Mouse (Mus musculus): Measurements from ENCODE around the gene Chrna3.

Chrna3 gene

DNA sequence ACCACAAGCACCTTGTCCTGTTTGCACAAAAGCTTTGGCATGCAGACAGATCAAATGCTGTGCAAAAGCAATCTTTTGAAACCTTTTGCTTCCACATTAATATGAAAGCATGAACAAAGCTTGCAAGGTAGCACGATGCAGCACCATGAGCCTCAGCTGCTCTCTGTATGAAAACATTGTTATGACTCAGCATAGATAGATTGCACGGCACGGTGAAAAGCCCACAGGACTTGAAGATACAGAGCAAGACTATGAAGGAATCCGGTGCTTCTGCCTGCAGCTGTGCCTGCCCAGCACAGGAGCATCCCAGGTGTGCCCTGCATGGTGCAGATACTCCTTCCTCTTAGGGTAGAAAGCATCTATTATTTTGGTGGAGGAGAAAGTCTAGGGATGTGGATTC is 22.8 kb downstream of the Chrna3 start:
- DNase-seq (ENCODE audit: low spot score in 2 of 2), result no peak

DNA sequence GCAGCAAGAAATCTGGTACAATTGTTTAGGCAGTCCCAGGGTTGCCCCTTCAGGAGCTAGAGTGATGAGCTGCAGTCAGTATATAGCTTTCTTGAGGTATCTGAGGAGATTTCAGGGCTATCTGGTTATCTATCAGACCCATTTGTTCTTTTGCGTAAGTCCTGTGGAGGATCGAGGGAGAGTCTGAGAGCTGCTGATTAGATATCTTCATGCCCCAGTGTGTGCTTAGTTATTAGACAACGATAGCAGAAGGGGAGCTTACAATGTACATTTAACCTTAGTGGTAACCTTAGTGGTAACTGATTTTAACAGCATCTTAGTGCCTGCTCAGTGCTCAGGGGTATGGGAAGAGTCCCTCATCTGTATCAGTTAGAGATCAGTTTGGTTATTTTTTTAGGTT is 30.7 kb downstream of the Chrna3 start:
- DNase-seq (ENCODE audit: low spot score in 2 of 2), result no peak

DNA sequence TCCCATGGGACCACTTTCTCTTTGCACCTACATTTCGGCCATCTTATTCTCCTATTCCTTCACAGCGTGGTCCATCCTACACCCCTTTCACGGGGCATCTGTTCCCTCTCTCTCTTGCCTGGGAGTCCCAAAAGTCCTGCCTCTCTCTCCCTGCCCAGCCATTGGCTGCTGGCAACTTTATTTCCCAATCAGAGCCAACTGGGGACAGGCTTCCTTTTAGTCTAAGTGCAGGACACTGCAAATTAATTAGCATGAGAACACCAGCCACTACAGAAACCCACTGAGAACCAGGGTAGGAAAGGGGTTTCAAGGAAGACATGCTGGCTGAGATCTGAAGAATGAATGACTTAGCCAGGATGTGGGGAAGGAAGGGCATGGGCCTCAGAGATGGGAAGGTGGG is 32.0 kb downstream of the Chrna3 start:
- no peak for DNase-seq (ENCODE audit: low spot score in 2 of 2)

DNA sequence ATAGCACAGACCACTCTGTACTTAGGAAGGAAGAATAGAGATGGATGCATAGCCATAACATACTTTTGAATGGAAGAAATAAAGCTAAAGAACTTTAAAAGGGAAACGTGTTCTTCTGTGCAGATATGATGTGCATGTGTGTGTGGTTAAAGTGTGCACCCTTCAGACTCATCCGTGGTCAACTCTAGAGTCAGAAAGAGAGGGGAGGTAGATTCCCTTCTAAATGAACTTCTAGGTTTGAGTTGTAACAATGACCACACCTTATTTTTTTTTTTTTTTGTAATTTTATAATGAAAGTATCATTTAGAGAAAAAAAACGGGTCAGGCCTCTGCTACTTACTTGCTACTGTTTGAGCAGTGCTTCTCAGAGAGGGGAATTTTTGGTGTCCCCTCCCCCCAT is 36.0 kb downstream of the Chrna3 start:
- DNase-seq (ENCODE audit: low spot score in 2 of 2), result no peak

DNA sequence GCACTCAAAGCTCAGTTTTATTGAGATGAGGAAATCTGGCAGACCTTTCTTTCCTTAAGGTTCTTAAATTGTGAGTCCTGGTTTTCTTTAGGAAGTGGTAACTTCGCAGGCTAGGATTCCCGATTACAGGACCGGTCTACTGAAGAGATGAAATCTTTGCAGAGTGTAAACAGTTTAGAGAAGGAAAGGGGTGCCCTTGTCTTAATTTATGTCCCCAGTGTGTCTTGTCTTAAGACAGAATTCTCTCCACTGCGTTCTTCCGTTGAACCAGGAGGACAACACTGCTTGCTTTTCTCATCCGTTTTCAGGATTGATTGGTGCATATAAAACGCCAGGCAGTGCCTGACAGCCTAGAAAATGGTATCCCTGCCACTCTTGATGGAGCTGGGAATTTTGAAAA is 44.0 kb downstream of the Chrna3 start:
- DNase-seq (ENCODE audit: low spot score in 2 of 2), result no peak

DNA sequence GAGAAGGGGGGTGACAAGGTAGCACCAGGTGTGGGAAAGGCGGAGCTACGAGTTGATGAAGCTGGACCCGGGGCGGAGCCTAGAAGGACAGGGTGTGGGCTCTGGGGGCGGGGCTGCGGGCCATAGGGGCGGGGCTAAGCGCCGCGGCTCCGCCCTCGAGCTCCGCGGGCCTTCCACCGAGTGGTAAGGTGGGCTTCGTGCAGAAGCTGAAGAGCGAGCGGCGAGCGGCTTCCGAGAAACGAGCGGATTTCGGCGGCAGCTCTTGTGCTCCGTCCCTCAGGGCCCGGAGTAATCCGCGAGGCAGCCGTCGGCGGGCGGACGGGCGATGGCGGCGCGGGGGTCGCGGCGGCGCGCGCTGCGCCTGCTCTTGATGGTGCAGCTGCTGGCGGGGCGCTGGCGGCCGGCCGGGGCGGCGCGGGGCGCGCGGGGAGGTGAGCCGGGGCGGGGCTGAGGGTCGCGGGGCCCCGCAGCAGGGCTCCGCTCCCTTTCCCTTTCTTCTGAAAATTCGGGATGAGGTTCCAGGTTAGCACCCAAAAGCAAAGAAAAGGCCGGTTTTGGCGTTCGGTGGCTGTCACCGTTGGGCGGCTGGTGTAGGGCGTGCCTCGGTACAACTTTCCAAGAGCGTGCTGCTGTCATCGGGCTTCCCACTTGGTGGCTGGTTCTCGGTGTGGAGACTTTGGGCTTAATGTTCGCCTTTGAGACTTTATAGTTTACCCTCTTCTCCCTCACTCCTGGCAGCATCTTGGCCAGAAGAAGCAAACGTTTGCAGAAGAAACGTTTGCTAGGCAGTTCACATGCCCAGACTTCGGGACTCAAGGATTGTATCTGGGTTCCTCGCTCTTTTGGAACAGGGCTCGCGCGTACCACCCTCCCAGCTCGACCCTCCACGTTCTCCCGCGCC is 44.8 kb downstream of the Chrna3 start:
- peak in 1 of 2 experiments; percentile 25 for DNase-seq (ENCODE audit: low spot score in 2 of 2)

DNA sequence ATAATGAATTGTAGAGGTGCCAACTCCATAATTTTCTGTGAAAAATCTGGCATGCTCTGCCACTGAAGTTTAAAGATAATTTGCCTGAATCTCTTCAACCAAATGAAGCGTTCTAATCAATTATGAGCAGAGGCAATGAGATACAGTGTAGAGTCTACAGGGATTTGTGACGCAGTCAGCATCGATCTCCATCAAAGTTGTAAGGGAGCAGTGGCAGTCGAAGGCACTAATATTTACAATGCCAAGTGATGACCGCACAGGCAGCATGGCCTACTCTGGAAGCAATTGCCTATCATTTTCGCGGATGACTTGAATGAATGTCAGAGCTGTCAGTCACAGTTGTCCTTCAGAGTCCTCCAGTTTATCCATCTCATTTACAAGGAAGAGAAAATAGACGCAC is 45.7 kb downstream of the Chrna3 start, which contains the start of gene Chrna5:
Gene Chrna5, plus strand, starts transcription at position 207 of the 400 bp plus-strand sequence.
- DNase-seq (ENCODE audit: low spot score in 2 of 2), result no peak

DNA sequence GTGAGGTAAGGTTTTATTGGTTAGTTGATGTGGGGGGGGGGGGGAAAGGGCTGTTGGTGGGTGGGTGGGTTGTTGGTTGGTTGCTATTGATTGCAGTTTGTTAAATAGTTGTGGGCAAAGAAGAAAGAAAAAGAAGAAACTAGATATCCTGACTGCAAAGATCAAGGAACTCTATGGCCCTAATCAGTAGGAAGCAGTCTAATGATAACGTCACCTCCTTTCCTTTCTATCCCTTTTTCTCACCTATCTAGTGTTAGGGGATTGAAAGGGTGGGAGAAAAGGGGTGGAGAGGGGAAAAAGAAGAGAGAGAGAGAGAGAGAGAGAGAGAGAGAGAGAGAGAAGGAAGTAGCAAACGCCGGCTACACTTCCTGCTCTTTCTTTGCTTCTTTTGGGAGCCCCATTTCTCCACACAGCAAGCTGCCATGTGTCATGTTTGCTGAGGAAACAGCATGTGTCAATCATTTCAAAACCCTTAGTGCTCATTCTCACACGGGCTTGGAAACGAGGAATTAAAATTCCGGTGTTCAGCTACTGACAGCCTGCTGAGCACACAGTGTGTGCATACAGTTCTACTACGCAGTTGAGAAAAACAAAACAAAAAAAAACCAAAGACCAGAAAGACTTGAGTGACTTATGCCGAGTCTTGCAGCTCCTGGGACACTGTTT is 56.3 kb downstream of the Chrna3 start:
- DNase-seq (ENCODE audit: low spot score in 2 of 2), result no peak

DNA sequence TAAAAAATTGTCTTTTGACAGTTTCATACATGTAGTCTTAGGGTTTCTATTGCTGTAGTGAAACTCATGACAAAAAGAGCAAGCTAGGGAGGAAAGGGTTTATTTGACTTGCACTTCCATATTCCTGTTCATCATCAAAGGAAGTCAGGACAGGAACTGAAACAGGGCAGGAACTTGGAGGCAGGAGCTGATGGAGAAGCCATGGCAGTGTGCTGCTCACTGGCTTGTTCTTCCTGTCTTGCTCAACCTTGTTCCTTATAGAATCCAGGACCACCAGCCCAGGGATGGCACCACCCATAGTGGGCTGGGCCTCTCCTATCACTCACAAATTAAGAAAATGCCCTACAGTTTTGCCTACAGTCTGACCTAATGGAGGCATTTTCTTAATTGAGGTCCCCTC is 62.7 kb downstream of the Chrna3 start:
- no peak for DNase-seq (ENCODE audit: low spot score in 2 of 2)

DNA sequence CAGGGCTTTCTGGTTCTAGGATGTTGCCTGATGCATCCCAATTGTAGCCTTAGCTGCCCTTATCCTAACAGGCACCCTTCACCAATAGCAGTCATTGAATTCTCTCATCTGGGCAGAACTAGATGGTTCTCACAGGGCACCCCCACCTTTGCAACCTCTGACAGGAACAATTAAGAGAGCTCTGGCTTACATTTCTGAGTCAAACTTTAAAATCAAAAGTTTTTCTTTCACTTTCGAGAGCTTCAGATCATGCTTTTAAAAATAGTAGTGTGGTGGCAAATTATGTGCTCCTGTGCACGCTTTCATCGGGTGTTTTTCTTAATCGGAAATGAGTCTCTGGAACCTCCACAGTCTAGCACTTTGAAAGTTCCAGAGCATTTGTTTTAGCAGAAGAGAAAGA is 65.3 kb downstream of the Chrna3 start:
- no peak for DNase-seq (ENCODE audit: low spot score in 2 of 2)
